Mouse (Mus musculus): ENCODE measurements around the gene Stx5a.

DNA sequence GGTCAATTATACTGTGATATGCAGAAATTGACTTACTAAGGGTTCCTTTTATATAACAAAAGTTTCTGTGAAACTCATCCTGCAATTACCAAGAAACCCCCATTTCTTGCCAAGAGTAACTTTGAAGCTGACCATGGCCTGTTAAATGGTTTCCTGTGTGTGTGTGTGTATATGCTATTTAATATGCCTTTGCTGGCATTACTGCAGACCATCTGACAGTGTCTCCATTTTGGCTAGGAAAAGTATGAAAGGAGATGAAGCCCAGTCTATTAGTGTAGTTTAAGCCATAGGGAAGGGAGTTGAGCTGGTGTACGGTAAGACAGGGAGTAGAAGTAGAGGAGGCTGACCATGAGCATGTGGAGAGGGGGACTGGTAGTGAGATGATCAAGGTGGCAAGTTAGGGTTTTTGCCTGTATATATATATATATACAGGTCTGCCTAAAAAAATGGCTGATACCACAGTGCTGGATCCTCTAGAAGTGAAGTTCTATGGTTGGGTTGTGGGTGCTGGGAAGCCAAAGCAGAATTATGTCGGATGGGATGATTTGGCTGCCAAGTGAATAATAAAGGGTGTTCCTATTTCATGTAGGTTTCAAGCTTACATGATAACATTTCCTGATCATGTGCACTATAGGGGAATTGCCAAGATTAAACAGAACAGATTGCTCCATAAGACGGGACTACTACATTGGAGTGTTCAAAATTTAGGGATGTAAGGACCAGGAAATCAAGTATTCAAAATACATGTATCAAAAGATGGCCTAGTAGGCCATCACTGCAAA, 14.4 kb upstream of the Stx5a start:
- no peak for TF ChIP-seq CTCF (conservative IDR thresholded peaks at IDR 0.05; ENCODE audit: low read length)
- no peak for TF ChIP-seq POU5F1 (IDR thresholded peaks at IDR 0.05; ENCODE audit: borderline replicate concordance, low read length)

All from E14TG2a.4 (cell line).